8 mouse cellular contexts compared by ENCODE assay signal in genomic region chr4:144999572-144999880, GRCm38 (mm10).
A peak's percentile ranks its signal among the peaks of the same experiment; 100 is the strongest.
DNase-seq lines count a peak whose midpoint lies in the region; ATAC-seq and TF ChIP-seq lines count a peak whose summit lies in the region.

No protein-coding gene starts in this region.

- DNase-seq in kidney, adult 2 months = no peak
- DNase-seq in kidney, adult 11 months = no peak
- no peak for DNase-seq in layer of hippocampus, postnatal 14 days (ENCODE audit: low spot score in 2 of 2)
- no peak for DNase-seq in right cerebral cortex, adult 2 months (ENCODE audit: low spot score in 2 of 2)
- DNase-seq in left cerebral cortex, adult 18-20 months (ENCODE audit: low spot score in 2 of 2) = no peak

- H3K4me2 ChIP-seq in kidney, embryonic 16.5 days (replicated peaks; ENCODE audit: low read depth, low read length) = no peak overlapping the region
- no peak overlapping the region for H3K4me2 ChIP-seq in neural tube, embryonic 13.5 days

- H3K4me1 ChIP-seq in kidney, adult 2 months (ENCODE audit: control insufficient read depth, insufficient read depth, low read length) = peaks cover 36% of the 10 kb centered on the region
- H3K4me1 ChIP-seq in kidney, embryonic 16.5 days (ENCODE audit: insufficient read depth, low read length) = peaks cover 47% of the 10 kb centered on the region
- H3K4me1 ChIP-seq in neural tube, embryonic 13.5 days (replicated peaks) = peaks cover 44% of the 10 kb centered on the region

- TF ChIP-seq CTCF in kidney, adult 2 months (conservative IDR thresholded peaks at IDR 0.05; ENCODE audit: insufficient read depth, insufficient read length, low read depth, low read length) = no peak

- peak overlapping the region; percentile 42 for H3K9ac ChIP-seq in kidney, embryonic 16.5 days (replicated peaks; ENCODE audit: low read length)
- no peak overlapping the region for H3K9ac ChIP-seq in neural tube, embryonic 13.5 days

- H3K4me3 ChIP-seq in kidney, adult 2 months (ENCODE audit: insufficient read depth, low read depth, low read length) = no peak overlapping the region
- no peak overlapping the region for H3K4me3 ChIP-seq in kidney, embryonic 16.5 days (ENCODE audit: low read length)
- no peak overlapping the region for H3K4me3 ChIP-seq in neural tube, embryonic 13.5 days

- peak; percentile 40 for ATAC-seq in erythroblast, adult 5-6 weeks (replicated peaks; ENCODE audit: low FRiP score, poor library complexity, severe bottlenecking)
- peak; percentile 83; the same call in 1 of the 2 replicates for ATAC-seq in kidney, embryonic 16.5 days (ENCODE audit: low FRiP score, low TSS enrichment)
- peak; percentile 61 for ATAC-seq in neural tube, embryonic 13.5 days (ENCODE audit: low read depth)

- H3K36me3 ChIP-seq in kidney, adult 2 months (ENCODE audit: control insufficient read depth, insufficient read depth, low read length) = no peaks in the 10 kb centered on the region
- H3K36me3 ChIP-seq in kidney, embryonic 16.5 days (ENCODE audit: insufficient read depth, low read length) = peaks cover 3% of the 10 kb centered on the region; the same call in 1 of the 2 replicates
- H3K36me3 ChIP-seq in neural tube, embryonic 13.5 days = no peaks in the 10 kb centered on the region

- H3K27me3 ChIP-seq in kidney, adult 2 months (replicated peaks; ENCODE audit: control insufficient read depth, insufficient read depth, low read length) = no peaks in the 10 kb centered on the region
- H3K27me3 ChIP-seq in kidney, embryonic 16.5 days (ENCODE audit: insufficient read depth, low read length) = no peaks in the 10 kb centered on the region
- H3K27me3 ChIP-seq in neural tube, embryonic 13.5 days = no peaks in the 10 kb centered on the region

- peak overlapping the region; percentile 77 for H3K27ac ChIP-seq in kidney, adult 2 months (ENCODE audit: insufficient read depth, low read depth, low read length)
- peak overlapping the region; percentile 99 for H3K27ac ChIP-seq in kidney, embryonic 16.5 days (ENCODE audit: low read length)
- H3K27ac ChIP-seq in neural tube, embryonic 13.5 days (replicated peaks) = peak overlapping the region; percentile 84

- WGBS in kidney, adult 2 months = 25% methylated on average over 6 of the region's 6 CpGs
- WGBS in kidney, embryonic 16.5 days = 5% methylated on average over 6 of the region's 6 CpGs
- 13% methylated on average over 6 of the region's 6 CpGs for WGBS in neural tube, embryonic 13.5 days

- TF ChIP-seq POLR2A in kidney, adult 2 months (IDR thresholded peaks at IDR 0.05; ENCODE audit: low read depth, low read length) = no peak

- H3K9me3 ChIP-seq in kidney, embryonic 16.5 days (ENCODE audit: low read length) = no peaks in the 10 kb centered on the region
- H3K9me3 ChIP-seq in neural tube, embryonic 13.5 days = no peaks in the 10 kb centered on the region
